Mouse (Mus musculus): Measurements from ENCODE around the gene Fam160b1.

GRCm38 (mm10) chr19:57359701-57360326 lies 666 bp upstream of the Fam160b1 start:
- TF ChIP-seq POLR2A (IDR thresholded peaks at IDR 0.05; ENCODE audit: borderline replicate concordance, control insufficient read depth, low read depth, low read length), result no peak
- TF ChIP-seq CTCF (IDR thresholded peaks at IDR 0.05; ENCODE audit: control insufficient read depth, insufficient read depth, low read length), result no peak
